In genomic region chr7:66247274-66248021, GRCm38 (mm10) we compare ENCODE assay signal across 10 mouse cellular contexts.
A peak's percentile ranks its signal among the peaks of the same experiment; 100 is the strongest.
DNase-seq lines count a peak whose midpoint lies in the region; ATAC-seq and TF ChIP-seq lines count a peak whose summit lies in the region.
"Had no signal": no experiment of that assay in that cellular context is flagged by ENCODE, and none has a peak within 500 bp of the region (broad histone marks: within the 10 kb centered on the region; RNA-seq: fewer than 3 reads in every experiment).

No protein-coding gene starts in this region.

- TF ChIP-seq CTCF in left cerebral cortex, adult 2 months (IDR thresholded peaks at IDR 0.05), result no peak
- no peak for TF ChIP-seq CTCF in midbrain, postnatal 0 days (IDR thresholded peaks at IDR 0.05)
- no peak for TF ChIP-seq CTCF in lung, adult 2 months (IDR thresholded peaks at IDR 0.05; ENCODE audit: insufficient read depth, low read length)

- no peak overlapping the region for H3K4me2 ChIP-seq in liver, embryonic 11.5 days
- 0 out of 2 replicates have a peak overlapping the region, but pooled peaks have one; percentile 15 for H3K4me2 ChIP-seq in midbrain, postnatal 0 days (ENCODE audit: low read depth, low read length, poor library complexity, severe bottlenecking)
- H3K4me2 ChIP-seq: heart, embryonic 13.5 days had no signal

- H3K36me3 ChIP-seq in liver, embryonic 11.5 days (ENCODE audit: control insufficient read depth, insufficient read depth, low read length), result no peaks in the 10 kb centered on the region
- H3K36me3 ChIP-seq in midbrain, postnatal 0 days (ENCODE audit: insufficient read depth, low read length), result no peaks in the 10 kb centered on the region
- H3K36me3 ChIP-seq: heart, embryonic 13.5 days had no signal

- DNase-seq in liver, result peak; percentile 5
- no peak for DNase-seq in liver, embryonic 11.5 days (ENCODE audit: low spot score)
- DNase-seq in cerebellum, postnatal 10 days, result peak; percentile 81 to 86
- DNase-seq in frontal cortex, postnatal 36 days (ENCODE audit: low spot score in 2 of 2), result peak; percentile 59 to 74
- peak; percentile 44 to 66 for DNase-seq in left cerebral cortex, adult 2 months (ENCODE audit: extremely low spot score in 1 of 2, low spot score in 2 of 2)
- DNase-seq in midbrain, postnatal 0 days (ENCODE audit: low spot score), result peak; percentile 94
- no peak for DNase-seq in urinary bladder, adult 18-20 months (ENCODE audit: low spot score in 2 of 2)
- DNase-seq in lung, adult 2 months, result no peak

- no peak overlapping the region for H3K4me3 ChIP-seq in liver, embryonic 11.5 days (ENCODE audit: low read depth, low read length)
- H3K4me3 ChIP-seq in left cerebral cortex, adult 2 months, result no peak overlapping the region
- H3K4me3 ChIP-seq in midbrain, postnatal 0 days (ENCODE audit: low read depth, low read length), result no peak overlapping the region
- no peak overlapping the region for H3K4me3 ChIP-seq in lung, adult 2 months (replicated peaks; ENCODE audit: extremely low read depth, low read depth, low read length)
- H3K4me3 ChIP-seq: heart, embryonic 13.5 days; myocyte had no signal

- H3K27me3 ChIP-seq in liver, embryonic 11.5 days (replicated peaks; ENCODE audit: control insufficient read depth, insufficient read depth, low read length), result no peaks in the 10 kb centered on the region
- no peaks in the 10 kb centered on the region for H3K27me3 ChIP-seq in midbrain, postnatal 0 days (ENCODE audit: insufficient read depth, low read length)
- H3K27me3 ChIP-seq: heart, embryonic 13.5 days had no signal

- no peak overlapping the region for H3K27ac ChIP-seq in liver, embryonic 11.5 days (ENCODE audit: low read depth, low read length)
- H3K27ac ChIP-seq in left cerebral cortex, adult 2 months, result no peak overlapping the region; the same call in none of the 2 replicates
- peak overlapping the region; percentile 51 for H3K27ac ChIP-seq in midbrain, postnatal 0 days (ENCODE audit: low read depth, low read length)
- H3K27ac ChIP-seq: heart, embryonic 13.5 days had no signal

- no peak for TF ChIP-seq POLR2A in lung, adult 2 months (IDR thresholded peaks at IDR 0.05; ENCODE audit: borderline replicate concordance, extremely low read depth, low read depth, low read length)

- no peaks in the 10 kb centered on the region for H3K9me3 ChIP-seq in liver, embryonic 11.5 days (ENCODE audit: control insufficient read depth, low read length)
- H3K9me3 ChIP-seq in midbrain, postnatal 0 days (ENCODE audit: low read length), result no peaks in the 10 kb centered on the region
- H3K9me3 ChIP-seq: heart, embryonic 13.5 days had no signal

- WGBS in liver, embryonic 11.5 days, result 67% methylated on average over 12 of the region's 12 CpGs
- WGBS in midbrain, postnatal 0 days, result 16% methylated on average over 12 of the region's 12 CpGs
- WGBS in lung, adult 2 months, result 64% methylated on average over 12 of the region's 12 CpGs

- intact Hi-C loops in left cerebral cortex, adult 2 months (cut with DNase I), result loop anchor here (2.0 kb wide), 1 partner anchor 139 kb away; the partner anchor contains the start of gene Chsy1

- no peak overlapping the region for H3K9ac ChIP-seq in liver, embryonic 11.5 days (ENCODE audit: low read depth, low read length)
- H3K9ac ChIP-seq in midbrain, postnatal 0 days (replicated peaks; ENCODE audit: low read length, poor library complexity, severe bottlenecking), result no peak overlapping the region
- H3K9ac ChIP-seq: heart, embryonic 13.5 days had no signal

- no peak for ATAC-seq in liver, embryonic 11.5 days (replicated peaks; ENCODE audit: low FRiP score)
- ATAC-seq in midbrain, postnatal 0 days (ENCODE audit: low FRiP score), result peak; percentile 82

- peaks cover 20% of the 10 kb centered on the region for H3K4me1 ChIP-seq in liver, embryonic 11.5 days (replicated peaks; ENCODE audit: control insufficient read depth, insufficient read depth, low read length)
- H3K4me1 ChIP-seq in midbrain, postnatal 0 days (ENCODE audit: insufficient read depth, low read length), result peaks cover 8% of the 10 kb centered on the region; the same call in 1 of the 2 replicates
- no peaks in the 10 kb centered on the region for H3K4me1 ChIP-seq in lung, adult 2 months (ENCODE audit: control insufficient read depth, insufficient read depth, low read length)

Comparison
In these comparisons a context has a peak if more than half of its experiments do, and no peak if none do; other contexts are left out.
1. DNase-seq: peak in liver (single experiment), cerebellum, postnatal 10 days (2 of 2), frontal cortex, postnatal 36 days (2 of 2), left cerebral cortex, adult 2 months (2 of 2) and midbrain, postnatal 0 days (single experiment); none in liver, embryonic 11.5 days (single experiment), urinary bladder, adult 18-20 months (0 of 2) and lung, adult 2 months (single experiment).